Mouse (Mus musculus) brown adipose tissue, adult 24 weeks (tissue): ENCODE measurements at regions not wholly inside any gene's neighbourhood (a gene's known extent, or its start where the extent isn't known, plus 50 kb on each side); places are given as distances from the start of the nearest gene placed in this dataset.

Source experiments
- H3K27ac ChIP-seq: fragments of 200-500 bp; replicated peaks from 2 replicates; pipeline ENCODE4 v1.5.1; 2012; ENCODE audit warnings: low read depth, mild to moderate bottlenecking, low read length
- H3K4me1 ChIP-seq: fragments of 200-500 bp; 2 replicates; pipeline ENCODE4 v1.6.1; 2012; ENCODE audit warnings: low read length, mixed read lengths; ENCODE audit not compliant: control insufficient read depth, insufficient read depth, insufficient read length
- H3K4me3 ChIP-seq: fragments of 200-500 bp; 2 replicates; pipeline ENCODE4 v1.5.1; 2012; ENCODE audit warnings: low read depth, mild to moderate bottlenecking, low read length, moderate library complexity; ENCODE audit not compliant: insufficient read depth

DNA sequence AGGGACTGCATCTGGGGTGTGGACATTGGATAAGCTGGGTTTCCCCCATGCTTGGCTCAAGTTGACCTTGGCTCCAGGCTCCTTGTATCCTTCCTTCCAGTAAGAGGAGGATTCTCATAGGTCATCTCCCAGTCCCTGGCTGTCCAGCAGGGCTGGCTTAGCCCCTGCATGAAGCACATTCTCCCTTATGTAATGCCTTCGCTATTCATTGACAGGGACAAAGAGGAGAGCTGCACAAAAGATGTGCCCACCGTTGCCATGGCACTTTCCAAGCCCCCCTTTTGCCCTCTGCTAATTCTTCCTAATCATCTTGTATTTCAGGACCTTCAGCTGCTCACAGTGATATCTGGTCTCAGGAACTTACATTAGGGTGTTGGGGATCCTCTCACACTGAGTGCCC, 79.0 kb upstream of the Fstl4 start:
- H3K4me1 ChIP-seq, result no peaks in the 10 kb centered on the region
- no peak overlapping the region for H3K27ac ChIP-seq

DNA sequence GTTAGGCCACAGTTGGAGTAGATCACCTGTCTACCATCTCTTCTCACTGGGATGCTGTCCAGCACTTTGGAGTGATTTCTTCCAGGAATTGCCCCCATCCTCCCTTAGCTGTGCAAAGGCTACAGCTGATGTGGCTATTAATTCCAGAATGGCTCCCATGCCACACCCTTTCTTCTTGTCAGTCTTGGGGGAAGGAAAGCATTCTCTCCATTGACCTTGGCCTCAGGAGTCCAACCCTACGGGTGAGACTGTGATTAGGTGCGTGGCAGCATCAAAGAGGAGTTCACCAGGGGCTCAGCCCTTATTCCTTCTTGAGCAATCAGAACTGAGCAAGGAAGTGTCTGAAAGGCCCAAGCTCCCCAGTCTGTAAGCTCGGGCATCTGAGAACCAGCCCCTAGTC, 71.7 kb upstream of the Fstl4 start:
- Histone ChIP-seq H3K4me3 (no peak overlapping the region), H3K4me1 (no peaks in the 10 kb centered on the region), H3K27ac (no peak overlapping the region)

More for the DNA sequence above, 79.0 kb upstream of the Fstl4 start:
- no peak overlapping the region for H3K4me3 ChIP-seq

GRCm38 (mm10) chr11:52701682-52702081, 62.8 kb upstream of the Fstl4 start:
- no peaks in the 10 kb centered on the region for H3K4me1 ChIP-seq
- no peak overlapping the region for H3K4me3 ChIP-seq
- no peak overlapping the region for H3K27ac ChIP-seq

GRCm38 (mm10) chr11:52703391-52703790, 61.0 kb upstream of the Fstl4 start:
- Histone ChIP-seq H3K4me1 (no peaks in the 10 kb centered on the region), H3K27ac (no peak overlapping the region), H3K4me3 (no peak overlapping the region)
